Mouse (Mus musculus) T-helper 2 cell (primary cell): ENCODE data around the gene Gal3st2b.
"Not testable (repeated sequence)": the region's sequence is repeated elsewhere in the genome, so short reads cannot be mapped to it uniquely, and the experiment has no call there.

Experiments used
- in situ Hi-C: fragments of 300-600 bp; cut with MboI, MseI; formaldehyde crosslinking; loops from one replicate; pipeline ENCODE4 v1.15.1; 2025; ENCODE audit warnings: high pct_unique_total_duplicates

Gene Gal3st2b

GRCm38 (mm10) chr1:93918011-93918410 is at the start of gene Gal3st2b:
Gal3st2b (plus strand) TSS chr1:93918311.
- in situ Hi-C loops, result not testable (repeated sequence)

GRCm38 (mm10) chr1:93871594-93872105 is 46.5 kb upstream of the Gal3st2b start:
- in situ Hi-C loops, result loop anchor here (5.0 kb wide), 1 partner anchor 136 kb away; no protein-coding TSS in a partner anchor

DNA sequence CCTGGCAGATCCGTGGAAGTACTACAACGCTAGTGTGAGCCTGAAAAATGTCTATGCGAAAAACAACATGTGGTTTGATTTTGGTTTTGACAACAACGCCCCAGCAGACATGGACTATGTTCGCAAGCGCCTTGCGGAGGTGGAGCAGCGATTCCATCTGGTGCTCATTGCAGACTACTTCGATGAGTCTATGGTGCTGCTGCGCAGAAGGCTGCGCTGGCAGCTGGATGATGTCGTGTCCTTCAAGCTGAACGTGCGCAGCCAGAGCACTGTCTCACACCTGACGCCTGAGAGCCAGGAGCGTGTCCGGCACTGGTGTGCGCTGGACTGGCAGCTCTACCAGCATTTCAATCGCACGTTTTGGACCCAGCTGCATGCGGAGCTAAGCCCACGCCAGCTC is 43.7 kb upstream of the Gal3st2b start:
- in situ Hi-C loops, result loop anchor here (5.0 kb wide), 1 partner anchor 133 kb away; no protein-coding TSS in a partner anchor

GRCm38 (mm10) chr1:93881778-93882177 is 36.3 kb upstream of the Gal3st2b start:
- in situ Hi-C loops, result not testable (repeated sequence)

GRCm38 (mm10) chr1:93890936-93891335 is 27.2 kb upstream of the Gal3st2b start:
- in situ Hi-C loops, result not testable (repeated sequence)

DNA sequence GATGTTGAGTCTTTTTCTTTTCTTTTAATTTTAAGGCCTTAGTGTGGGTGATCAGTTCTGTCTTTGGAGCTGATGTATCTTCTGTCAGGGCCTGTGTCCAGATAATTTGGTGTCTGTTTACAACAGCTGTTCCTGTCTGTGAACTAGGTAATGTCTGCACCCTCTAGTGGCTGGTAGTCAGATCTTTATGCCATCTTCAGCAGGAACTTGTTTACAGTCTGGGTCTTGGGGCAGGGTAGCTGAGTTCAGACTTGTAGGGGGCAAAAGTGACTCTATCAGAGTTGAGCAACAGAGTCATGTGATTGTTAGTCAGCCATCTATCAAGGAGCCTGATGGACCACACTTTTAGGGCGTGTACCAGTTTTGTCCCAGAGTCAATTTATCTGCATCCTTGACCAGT is 20.7 kb upstream of the Gal3st2b start:
- in situ Hi-C loops, result loop anchor here (5.0 kb wide), 1 partner anchor 70 kb away; no protein-coding TSS in a partner anchor

DNA sequence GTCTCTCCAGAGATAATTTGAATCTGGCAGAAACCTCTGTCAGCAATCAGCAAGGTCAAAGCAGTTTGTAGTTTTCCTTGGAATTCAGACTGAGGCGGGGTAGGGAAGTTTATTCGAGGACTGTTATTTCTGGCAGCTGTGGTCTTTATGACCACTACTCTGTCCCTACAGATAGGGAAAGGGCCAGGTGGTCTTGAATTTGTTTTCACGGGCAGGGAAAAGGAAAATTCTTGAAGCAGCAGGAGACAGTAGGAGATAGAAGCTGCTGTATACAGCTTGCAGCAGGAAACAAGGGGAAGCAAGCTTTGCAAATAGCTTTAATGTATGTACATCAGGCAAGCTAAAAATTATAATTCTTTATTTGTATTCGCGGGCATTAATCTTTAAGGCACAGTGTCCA is 16.8 kb upstream of the Gal3st2b start:
- in situ Hi-C loops, result not testable (repeated sequence)

DNA sequence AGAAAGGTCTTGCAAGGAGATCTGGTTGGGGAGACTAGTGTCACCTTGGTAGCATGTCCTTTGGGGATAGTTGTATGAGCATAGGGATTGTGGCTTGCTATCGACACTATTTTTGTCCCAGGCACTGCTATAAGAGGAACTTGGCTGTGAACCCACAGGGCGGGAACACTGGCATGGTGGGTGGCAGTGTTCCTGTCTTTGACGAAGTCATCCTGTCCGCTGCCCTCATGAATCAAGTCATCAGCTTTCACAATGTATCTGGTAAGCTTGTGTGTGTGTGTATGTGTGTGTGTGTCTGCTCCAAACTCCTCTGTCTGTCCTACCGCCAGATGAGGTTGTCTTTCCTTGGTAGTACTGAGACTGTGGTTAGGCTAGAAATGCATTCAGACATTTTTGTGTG is 11.4 kb upstream of the Gal3st2b start:
- in situ Hi-C loops, result not testable (repeated sequence)

GRCm38 (mm10) chr1:93908977-93909586 is 9.0 kb upstream of the Gal3st2b start:
- in situ Hi-C loops, result not testable (repeated sequence)

DNA sequence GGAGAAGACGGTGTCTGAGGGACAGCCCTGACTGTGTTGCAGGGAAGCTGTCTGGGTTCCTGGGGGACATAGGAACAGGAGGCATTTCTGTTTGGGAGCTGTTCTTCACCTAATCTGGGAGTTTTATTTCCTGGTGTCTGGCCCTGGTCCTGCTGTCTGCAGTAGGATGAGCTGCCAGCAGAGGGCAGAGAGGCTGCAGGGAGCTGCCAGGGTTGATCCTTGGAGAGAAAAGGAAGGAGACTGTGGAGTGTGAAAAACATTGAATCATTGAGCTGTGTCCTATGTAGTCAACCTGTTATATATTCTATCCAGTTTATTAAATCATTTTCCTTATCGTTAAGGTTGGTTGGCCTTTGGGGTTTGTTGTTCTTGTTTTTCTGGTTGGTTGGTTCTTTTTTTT is 6.2 kb upstream of the Gal3st2b start:
- in situ Hi-C loops, result loop anchor here (5.0 kb wide), 1 partner anchor 160 kb away; no protein-coding TSS in a partner anchor

- in situ Hi-C loops, result not testable (repeated sequence)
Measured at GRCm38 (mm10) chr1:93917160-93917559, 951 bp upstream of the Gal3st2b start.

DNA sequence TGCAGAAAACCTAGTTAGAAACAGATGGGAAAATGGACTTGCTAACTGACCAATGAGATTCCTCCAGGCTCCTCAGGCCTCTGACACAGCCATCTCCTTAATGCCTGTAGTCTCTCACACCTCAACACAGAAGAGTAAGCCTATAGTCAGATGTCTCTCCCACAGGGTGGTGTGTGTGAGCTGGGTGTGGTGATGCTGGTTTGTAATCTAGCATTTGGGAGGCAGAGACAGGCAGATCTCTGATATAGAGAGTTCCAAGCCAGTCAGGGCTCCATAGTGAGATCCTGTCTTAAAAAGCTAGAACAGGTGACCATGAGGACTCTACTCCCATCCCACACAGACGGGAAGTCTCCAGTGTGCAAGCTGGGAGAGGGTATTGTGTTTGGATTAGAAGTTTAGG is 664 bp downstream of the Gal3st2b start:
- in situ Hi-C loops, result not testable (repeated sequence)

GRCm38 (mm10) chr1:93919321-93919720 is 1.2 kb downstream of the Gal3st2b start:
- in situ Hi-C loops, result not testable (repeated sequence)

DNA sequence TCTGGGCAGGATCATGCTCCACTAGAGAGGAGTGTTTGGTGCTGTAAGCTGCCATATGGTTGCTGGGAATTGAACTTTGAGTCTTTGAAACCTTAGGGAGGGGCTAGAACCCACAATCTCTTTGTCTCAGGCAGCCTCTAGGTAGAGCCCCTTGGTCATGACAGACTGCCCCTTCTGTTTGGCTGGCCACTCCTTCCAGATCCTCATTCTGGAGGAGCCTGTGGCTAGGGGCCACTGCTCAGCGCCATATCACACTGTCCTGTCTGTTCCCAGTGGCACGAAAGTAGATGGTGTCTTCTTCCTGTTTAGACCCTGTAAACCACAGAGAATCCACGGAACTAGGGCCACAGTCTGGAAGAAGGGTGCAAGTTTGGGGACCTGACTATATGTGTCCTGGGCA is 4.5 kb downstream of the Gal3st2b start:
- in situ Hi-C loops, result loop anchor here (5.0 kb wide), 2 partner anchors 65 to 70 kb away; partner anchors contain the start of gene Gal3st2c

- in situ Hi-C loops, result loop anchor here (5.0 kb wide), 2 partner anchors 66 to 69 kb away; partner anchors contain the start of gene Gal3st2c
Measured at GRCm38 (mm10) chr1:93923098-93923497, 5.0 kb downstream of the Gal3st2b start.

DNA sequence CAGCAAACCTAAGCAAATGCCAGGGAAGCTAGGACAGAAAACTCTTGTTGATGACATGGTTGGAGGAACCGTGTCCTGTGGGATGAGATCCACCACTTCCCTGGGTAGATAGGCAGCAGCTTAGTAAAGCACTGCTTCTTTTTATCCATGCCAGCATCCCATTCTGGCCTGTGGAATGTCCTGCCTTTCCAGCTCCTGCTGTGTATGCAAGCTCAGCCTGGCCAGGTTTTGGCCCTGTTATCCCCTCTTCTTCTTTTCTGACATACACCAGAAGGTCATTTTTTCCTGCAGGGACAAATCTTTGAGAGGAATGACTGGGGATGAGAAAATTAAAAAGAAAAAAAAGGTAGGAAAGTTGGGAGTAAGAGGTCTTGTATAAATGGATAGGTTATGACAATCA is 17.3 kb downstream of the Gal3st2b start:
- in situ Hi-C loops, result not testable (repeated sequence)

- in situ Hi-C loops, result not testable (repeated sequence)
Measured at GRCm38 (mm10) chr1:93937807-93938206, 19.7 kb downstream of the Gal3st2b start.

DNA sequence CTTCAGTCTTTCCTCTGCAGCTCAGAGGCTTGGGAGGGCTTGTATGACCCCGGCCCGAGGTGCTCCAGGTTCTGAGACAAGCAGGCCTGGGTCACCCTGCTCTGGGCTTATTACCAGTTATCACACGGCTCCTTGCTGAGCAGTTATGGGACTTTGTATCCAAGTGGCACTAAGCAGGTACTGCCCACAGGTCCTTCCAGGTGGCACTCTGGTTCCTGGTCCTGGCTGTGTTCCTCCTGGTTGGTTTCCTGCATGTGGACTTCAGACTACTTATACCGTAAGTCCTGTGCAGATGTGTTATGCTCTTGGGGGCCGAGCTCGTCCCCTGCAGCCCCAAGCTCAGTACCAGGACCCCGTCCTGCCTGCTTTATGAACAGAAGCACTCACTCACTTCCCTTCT is 20.3 kb downstream of the Gal3st2b start:
- in situ Hi-C loops, result not testable (repeated sequence)

GRCm38 (mm10) chr1:93949087-93949486 is 31.0 kb downstream of the Gal3st2b start:
- in situ Hi-C loops, result not testable (repeated sequence)

DNA sequence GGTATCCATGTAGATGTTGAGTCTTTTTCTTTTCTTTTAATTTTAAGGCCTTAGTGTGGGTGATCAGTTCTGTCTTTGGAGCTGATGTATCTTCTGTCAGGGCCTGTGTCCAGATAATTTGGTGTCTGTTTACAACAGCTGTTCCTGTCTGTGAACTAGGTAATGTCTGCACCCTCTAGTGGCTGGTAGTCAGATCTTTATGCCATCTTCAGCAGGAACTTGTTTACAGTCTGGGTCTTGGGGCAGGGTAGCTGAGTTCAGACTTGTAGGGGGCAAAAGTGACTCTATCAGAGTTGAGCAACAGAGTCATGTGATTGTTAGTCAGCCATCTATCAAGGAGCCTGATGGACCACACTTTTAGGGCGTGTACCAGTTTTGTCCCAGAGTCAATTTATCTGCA is 48.4 kb downstream of the Gal3st2b start:
- in situ Hi-C loops, result loop anchor here (5.0 kb wide), 1 partner anchor 69 kb away; no protein-coding TSS in a partner anchor

GRCm38 (mm10) chr1:93970380-93970779 is 52.3 kb downstream of the Gal3st2b start:
- in situ Hi-C loops, result not testable (repeated sequence)

DNA sequence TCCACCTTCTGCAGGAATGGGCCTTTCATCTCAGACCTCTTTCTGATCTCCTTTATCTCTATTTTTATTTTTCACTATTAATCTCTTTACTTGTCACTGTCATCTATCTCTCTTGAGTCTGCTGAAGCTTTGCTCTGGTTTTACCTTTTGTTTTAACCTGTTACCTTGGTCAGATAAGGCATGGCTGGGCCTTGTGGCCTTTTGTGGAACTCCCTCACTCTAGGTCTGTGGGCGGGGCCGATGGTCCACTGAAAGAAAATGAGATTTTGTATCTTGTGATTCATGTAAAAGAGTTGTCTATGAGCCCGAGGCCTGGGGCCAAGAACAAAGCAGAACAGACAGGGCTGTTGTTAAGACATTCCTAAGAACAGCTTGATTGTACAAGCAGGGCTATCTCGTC is 52.7 kb downstream of the Gal3st2b start:
- in situ Hi-C loops, result not testable (repeated sequence)

GRCm38 (mm10) chr1:93975764-93976163 is 57.7 kb downstream of the Gal3st2b start:
- in situ Hi-C loops, result loop anchor here (5.0 kb wide), 1 partner anchor 107 kb away; no protein-coding TSS in a partner anchor
